Mouse (Mus musculus): Measurements from ENCODE around the gene Tmem221. TPM values are rescaled to one million over a fixed set of nuclear protein-coding genes. Genes with fewer than 3 reads are reported as not detected.

The Tmem221 gene
- polyA plus RNA-seq, 1 experiment from 2014 or later = 19.1 TPM

DNA sequence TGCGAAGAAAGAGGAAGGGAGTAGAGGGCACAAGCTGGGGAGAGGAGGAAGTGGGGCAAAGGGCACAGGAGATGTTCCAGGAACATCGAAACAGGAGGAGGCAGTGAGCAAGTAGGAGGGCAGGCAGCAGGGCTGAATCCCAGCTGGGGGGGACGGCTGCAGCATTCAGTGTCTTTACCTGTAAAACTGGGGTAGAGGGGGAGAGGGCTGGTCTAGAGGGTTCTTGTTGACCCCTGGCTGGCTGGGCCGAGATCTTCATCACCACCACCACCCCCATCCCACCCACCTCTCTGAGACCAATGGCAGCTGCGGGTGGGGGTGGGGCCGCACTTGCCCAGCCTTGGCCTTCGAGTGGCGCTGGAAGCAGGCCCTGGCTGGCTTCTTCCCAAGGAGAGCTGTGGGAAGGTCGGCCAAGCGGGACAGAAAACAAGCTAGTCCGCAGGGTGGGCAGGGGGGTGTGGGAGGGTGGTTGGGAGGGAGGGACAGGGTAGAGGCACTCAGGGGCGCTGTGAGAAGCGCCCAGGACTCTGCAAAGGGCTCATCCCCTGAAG is 9.8 kb upstream of the Tmem221 start, which contains the start of gene Slc27a1:
Gene Slc27a1 (plus strand): TSS at position 496 of the 551 bp plus-strand sequence.
- peak; percentile 9; the same call in 1 of the 2 replicates for ATAC-seq (replicated peaks; ENCODE audit: low FRiP score, low read depth)
- H3K9ac ChIP-seq (ENCODE audit: low read depth, low read length) = peak within 1 kb of the TSS; percentile 67
- H3K4me3 ChIP-seq (replicated peaks; ENCODE audit: low read depth, low read length) = peak within 1 kb of the TSS; percentile 61
- DNase-seq (ENCODE audit: low spot score) = peak; percentile 64
- peak within 1 kb of the TSS; percentile 62 for H3K4me2 ChIP-seq (ENCODE audit: low read length)
- H3K9me3 ChIP-seq (replicated peaks; ENCODE audit: low read length) = no peaks in the 10 kb centered on the region
- H3K36me3 ChIP-seq (ENCODE audit: insufficient read depth, low read length) = no peaks in the 10 kb centered on the region
- peaks cover 6% of the 10 kb centered on the region; the same call in 1 of the 2 replicates for H3K4me1 ChIP-seq (replicated peaks; ENCODE audit: insufficient read depth, low read length)
- H3K27me3 ChIP-seq (ENCODE audit: insufficient read depth, low read length) = no peaks in the 10 kb centered on the region
- H3K27ac ChIP-seq = peak within 1 kb of the TSS; percentile 96
- WGBS = 8% methylated on average over 13 of the region's 13 CpGs
- TF ChIP-seq CTCF (IDR thresholded peaks at IDR 0.05; ENCODE audit: low read depth) = no peak

DNA sequence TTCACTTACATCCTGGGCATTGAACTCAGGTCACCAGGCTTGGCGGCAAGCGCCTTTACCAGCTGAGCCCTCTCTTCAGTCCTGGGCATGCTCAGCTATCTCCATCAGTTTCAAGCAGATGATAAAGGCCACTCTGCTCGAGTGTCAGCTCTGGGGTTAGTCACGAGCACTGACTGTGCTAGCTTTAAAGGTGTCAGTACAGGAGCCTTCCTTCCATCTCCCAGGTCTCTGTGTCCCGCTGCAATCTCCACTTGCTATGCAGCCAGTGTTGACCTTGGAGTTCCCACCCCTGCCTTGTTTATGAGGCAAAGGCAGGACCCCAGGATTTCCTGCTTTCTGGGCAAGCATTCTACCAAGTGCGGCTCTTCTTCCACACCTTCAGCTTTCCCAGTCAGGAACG is 8.9 kb upstream of the Tmem221 start:
- WGBS = 73% methylated on average over 7 of the region's 7 CpGs
- Histone ChIP-seq H3K4me2 (ENCODE audit: low read length) (no peak overlapping the region), H3K27ac (peak overlapping the region; percentile 96)

DNA sequence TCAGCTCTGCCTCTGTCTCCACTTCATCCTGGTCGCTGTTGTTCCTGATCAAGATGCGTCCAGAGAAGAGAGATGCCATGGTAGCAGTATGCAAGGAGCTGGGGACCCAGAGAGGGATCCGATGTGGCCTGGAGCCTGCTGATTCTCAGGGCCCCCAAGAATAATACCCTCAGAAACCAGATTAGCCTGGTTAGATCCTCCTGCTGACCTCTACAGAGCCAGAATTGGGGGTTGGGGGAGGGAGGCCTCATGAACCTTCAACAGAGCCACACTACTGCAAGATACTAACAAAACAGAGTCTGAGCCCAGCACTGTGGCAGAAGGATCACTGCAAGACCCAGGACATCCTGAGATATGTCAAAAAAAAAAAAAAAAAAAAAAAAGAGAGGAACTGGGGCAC is 7.8 kb upstream of the Tmem221 start, which contains the start of gene Nxnl1:
Gene Nxnl1 (minus strand): TSS at position 101 of the 400 bp plus-strand sequence.
- ATAC-seq (replicated peaks; ENCODE audit: low FRiP score, low read depth) (no peak), DNase-seq (ENCODE audit: low spot score) (no peak)
- WGBS = 82% methylated on average over 3 of the region's 3 CpGs
- Histone ChIP-seq H3K4me2 (ENCODE audit: low read length) (no peak within 1 kb of the TSS), H3K27ac (no peak within 1 kb of the TSS), H3K36me3 (ENCODE audit: insufficient read depth, low read length) (no peaks in the 10 kb centered on the region), H3K27me3 (ENCODE audit: insufficient read depth, low read length) (peaks cover 5% of the 10 kb centered on the region; the same call in 1 of the 2 replicates), H3K9me3 (replicated peaks; ENCODE audit: low read length) (no peaks in the 10 kb centered on the region), H3K4me3 (replicated peaks; ENCODE audit: low read depth, low read length) (no peak within 1 kb of the TSS), H3K4me1 (replicated peaks; ENCODE audit: insufficient read depth, low read length) (peaks cover 6% of the 10 kb centered on the region; the same call in 1 of the 2 replicates), H3K9ac (ENCODE audit: low read depth, low read length) (no peak within 1 kb of the TSS)
- no peak for TF ChIP-seq CTCF (IDR thresholded peaks at IDR 0.05; ENCODE audit: low read depth)

More for the DNA sequence above, 8.9 kb upstream of the Tmem221 start:
- no peak for ATAC-seq (replicated peaks; ENCODE audit: low FRiP score, low read depth)
- Histone ChIP-seq H3K36me3 (ENCODE audit: insufficient read depth, low read length) (no peaks in the 10 kb centered on the region), H3K4me1 (replicated peaks; ENCODE audit: insufficient read depth, low read length) (peaks cover 6% of the 10 kb centered on the region; the same call in 1 of the 2 replicates), H3K4me3 (replicated peaks; ENCODE audit: low read depth, low read length) (no peak overlapping the region), H3K9me3 (replicated peaks; ENCODE audit: low read length) (no peaks in the 10 kb centered on the region), H3K9ac (ENCODE audit: low read depth, low read length) (no peak overlapping the region), H3K27me3 (ENCODE audit: insufficient read depth, low read length) (peaks cover under 1% of the 10 kb centered on the region; the same call in 1 of the 2 replicates)
- no peak for DNase-seq (ENCODE audit: low spot score)
- no peak for TF ChIP-seq CTCF (IDR thresholded peaks at IDR 0.05; ENCODE audit: low read depth)

DNA sequence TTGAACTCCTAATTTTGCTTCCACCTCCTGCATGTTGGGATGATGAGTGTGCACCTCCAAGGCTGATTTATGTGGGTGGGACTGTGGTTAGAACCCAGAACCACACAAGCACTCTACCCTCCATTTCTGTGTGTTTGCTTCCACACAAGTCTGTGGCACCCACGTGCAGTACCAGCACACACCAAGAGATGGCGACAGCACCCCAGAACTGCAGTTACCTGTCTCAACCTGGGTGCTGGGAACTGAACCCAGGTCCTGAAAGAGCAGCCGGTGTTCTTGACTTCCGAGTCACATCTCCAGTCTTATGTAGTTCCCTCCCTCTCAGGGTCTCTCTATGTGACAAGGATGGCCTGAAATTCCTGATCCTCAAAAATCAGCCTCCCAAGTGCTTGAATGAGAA is 5.3 kb upstream of the Tmem221 start:
- peaks cover 5% of the 10 kb centered on the region; the same call in 1 of the 2 replicates for H3K27me3 ChIP-seq (ENCODE audit: insufficient read depth, low read length)
- WGBS = 88% methylated on average over 4 of the region's 4 CpGs
- ATAC-seq (replicated peaks; ENCODE audit: low FRiP score, low read depth) (no peak), DNase-seq (ENCODE audit: low spot score) (no peak)
- TF ChIP-seq CTCF (IDR thresholded peaks at IDR 0.05; ENCODE audit: low read depth) = peak; percentile 29; the same call in 1 of the 2 replicates
- peaks cover 8% of the 10 kb centered on the region; the same call in 1 of the 2 replicates for H3K4me1 ChIP-seq (replicated peaks; ENCODE audit: insufficient read depth, low read length)
- H3K4me3 ChIP-seq (replicated peaks; ENCODE audit: low read depth, low read length) = no peak overlapping the region
- H3K9ac ChIP-seq (ENCODE audit: low read depth, low read length) = no peak overlapping the region
- no peak overlapping the region for H3K27ac ChIP-seq
- no peaks in the 10 kb centered on the region for H3K36me3 ChIP-seq (ENCODE audit: insufficient read depth, low read length)
- no peaks in the 10 kb centered on the region for H3K9me3 ChIP-seq (replicated peaks; ENCODE audit: low read length)
- H3K4me2 ChIP-seq (ENCODE audit: low read length) = no peak overlapping the region

DNA sequence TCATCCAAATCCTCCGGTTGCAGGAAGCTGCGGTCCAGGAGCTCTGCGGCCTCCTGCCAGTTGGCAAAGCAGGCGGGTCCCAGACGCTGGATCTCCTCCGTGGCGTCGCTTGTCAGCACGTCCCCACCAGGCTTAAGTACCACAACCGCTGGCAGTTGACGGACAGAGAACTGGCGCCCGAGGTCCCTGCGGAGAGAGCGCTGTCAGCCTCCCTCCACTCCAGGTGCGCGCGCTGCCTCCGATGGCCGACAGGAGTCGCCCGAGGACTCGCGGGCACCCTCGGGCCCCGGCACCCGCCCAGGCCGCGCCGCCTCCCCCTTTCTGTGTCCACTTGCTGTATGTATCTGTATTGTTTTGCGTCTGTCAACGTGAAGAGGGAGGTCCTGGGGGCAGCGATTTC is 4.1 kb upstream of the Tmem221 start:
- peak; percentile 71 for DNase-seq (ENCODE audit: low spot score)
- H3K27me3 ChIP-seq (ENCODE audit: insufficient read depth, low read length) = peaks cover 11% of the 10 kb centered on the region; the same call in 1 of the 2 replicates

DNA sequence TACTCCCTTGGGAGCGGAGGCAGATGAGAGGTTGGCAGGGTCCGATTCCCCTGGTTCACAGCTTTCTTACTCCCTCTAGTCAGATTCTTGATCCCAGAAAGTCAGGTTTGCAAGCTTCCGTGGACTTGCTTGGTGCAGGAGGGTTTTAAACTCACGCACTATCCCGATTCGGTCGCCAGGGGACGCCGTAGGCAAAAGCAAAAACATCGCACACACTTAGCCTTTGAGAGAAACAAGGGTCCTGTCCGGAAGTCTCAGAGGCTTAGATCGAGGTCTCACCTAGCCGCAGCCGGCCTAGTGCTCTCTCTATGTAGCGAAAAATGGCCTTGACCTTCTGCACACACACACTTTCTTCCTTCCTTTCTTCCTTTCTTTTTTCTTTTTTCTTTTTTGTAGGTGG is 2.7 kb upstream of the Tmem221 start:
- no peak overlapping the region for H3K4me3 ChIP-seq (replicated peaks; ENCODE audit: low read depth, low read length)
- H3K4me2 ChIP-seq (ENCODE audit: low read length) = no peak overlapping the region
- WGBS = 4% methylated on average over 15 of the region's 15 CpGs
- H3K27ac ChIP-seq = no peak overlapping the region
- H3K27me3 ChIP-seq (ENCODE audit: insufficient read depth, low read length) = peaks cover 12% of the 10 kb centered on the region; the same call in 1 of the 2 replicates
- ATAC-seq (replicated peaks; ENCODE audit: low FRiP score, low read depth) (peak; percentile 14; the same call in 1 of the 2 replicates), DNase-seq (ENCODE audit: low spot score) (peak; percentile 89)
- peak; percentile 98 for TF ChIP-seq CTCF (IDR thresholded peaks at IDR 0.05; ENCODE audit: low read depth)
- H3K36me3 ChIP-seq (ENCODE audit: insufficient read depth, low read length) = no peaks in the 10 kb centered on the region
- no peaks in the 10 kb centered on the region for H3K9me3 ChIP-seq (replicated peaks; ENCODE audit: low read length)
- H3K9ac ChIP-seq (ENCODE audit: low read depth, low read length) = no peak overlapping the region
- peaks cover 4% of the 10 kb centered on the region; the same call in 1 of the 2 replicates for H3K4me1 ChIP-seq (replicated peaks; ENCODE audit: insufficient read depth, low read length)

More for the DNA sequence above, 4.1 kb upstream of the Tmem221 start:
- 2% methylated on average over 33 of the region's 33 CpGs for WGBS
- H3K27ac ChIP-seq = no peak overlapping the region
- TF ChIP-seq CTCF (IDR thresholded peaks at IDR 0.05; ENCODE audit: low read depth) = peak; percentile 81
- H3K9ac ChIP-seq (ENCODE audit: low read depth, low read length) = no peak overlapping the region
- peak overlapping the region; percentile 51 for H3K4me2 ChIP-seq (ENCODE audit: low read length)
- peaks cover 4% of the 10 kb centered on the region; the same call in 1 of the 2 replicates for H3K4me1 ChIP-seq (replicated peaks; ENCODE audit: insufficient read depth, low read length)
- peak overlapping the region; percentile 20 for H3K4me3 ChIP-seq (replicated peaks; ENCODE audit: low read depth, low read length)
- H3K9me3 ChIP-seq (replicated peaks; ENCODE audit: low read length) = no peaks in the 10 kb centered on the region
- H3K36me3 ChIP-seq (ENCODE audit: insufficient read depth, low read length) = no peaks in the 10 kb centered on the region
- peak; percentile 30 for ATAC-seq (replicated peaks; ENCODE audit: low FRiP score, low read depth)

All from kidney, postnatal 0 days (tissue).